Mouse (Mus musculus) heart, postnatal 14 days (tissue): ENCODE measurements around the gene Rpl13. TPM values are rescaled to one million over a fixed set of nuclear protein-coding genes. Genes with fewer than 3 reads are reported as not detected.

ENCODE experiments used
- DNase-seq, 2 experiments: peaks; one replicate each; pipeline ENCODE4 v3.0.0; 2021 to 2022
- intact Hi-C: fragments of 180-260 bp; cut with DNase I; formaldehyde crosslinking; loops from one replicate; pipeline ENCODE4 v1.15.1; 2025
- total RNA-seq, 2 experiments: library from RNA; stranded (reverse); gene quantifications; 2 replicates each; pipeline ENCODE4 v1.2.3; 2021

Gene Rpl13
- total RNA-seq, 2 experiments from 2014 or later, result 426 to 446 TPM

DNA sequence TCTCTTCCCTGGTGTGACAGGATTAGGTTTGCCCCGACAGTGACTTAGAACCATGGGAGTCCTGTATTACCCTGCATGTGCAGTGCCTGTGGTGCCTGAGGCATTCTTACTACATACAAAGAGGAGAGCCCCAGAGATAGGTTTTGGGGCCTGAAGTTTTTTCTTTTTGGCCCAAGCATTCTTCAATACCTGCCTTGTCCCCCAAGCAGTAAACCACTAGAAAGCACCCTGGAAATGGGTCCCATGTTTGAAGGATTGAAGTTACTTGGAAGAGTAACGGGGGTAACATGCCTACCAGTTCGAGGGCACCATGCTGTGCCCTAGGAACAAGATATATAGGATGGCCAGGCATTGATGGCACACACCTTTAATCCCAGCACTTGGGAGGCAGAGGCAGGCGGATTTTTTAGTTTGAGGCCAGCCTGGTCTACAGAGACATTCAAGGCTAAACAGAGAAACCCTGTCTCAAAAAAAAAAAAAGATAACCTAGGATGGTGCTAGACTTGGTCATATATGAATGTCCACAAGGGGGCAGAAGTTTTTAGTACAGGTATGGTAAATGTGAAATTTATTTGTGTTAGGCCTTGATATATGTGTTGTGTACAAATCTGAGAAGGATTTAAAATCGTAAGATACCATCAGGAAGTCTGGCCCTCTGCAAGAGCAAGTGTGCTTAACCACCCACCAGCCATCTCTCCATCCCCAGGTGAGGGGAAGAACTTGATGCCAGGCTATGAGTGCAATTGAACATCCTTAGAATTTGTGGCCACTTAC lies 3.6 kb downstream of the Rpl13 start:
- intact Hi-C loops, result loop anchor here (2.0 kb wide), 2 partner anchors 49 to 97 kb away; no protein-coding TSS in a partner anchor
- DNase-seq, result peak in 1 of 2 experiments; percentile 27

- DNase-seq, result peak in 1 of 2 experiments; percentile 34
- intact Hi-C loops, result loop anchor here (2.0 kb wide), 1 partner anchor 48 kb away; no protein-coding TSS in a partner anchor
Observed at GRCm38 (mm10) chr8:123106531-123106930, 4.4 kb downstream of the Rpl13 start.

DNA sequence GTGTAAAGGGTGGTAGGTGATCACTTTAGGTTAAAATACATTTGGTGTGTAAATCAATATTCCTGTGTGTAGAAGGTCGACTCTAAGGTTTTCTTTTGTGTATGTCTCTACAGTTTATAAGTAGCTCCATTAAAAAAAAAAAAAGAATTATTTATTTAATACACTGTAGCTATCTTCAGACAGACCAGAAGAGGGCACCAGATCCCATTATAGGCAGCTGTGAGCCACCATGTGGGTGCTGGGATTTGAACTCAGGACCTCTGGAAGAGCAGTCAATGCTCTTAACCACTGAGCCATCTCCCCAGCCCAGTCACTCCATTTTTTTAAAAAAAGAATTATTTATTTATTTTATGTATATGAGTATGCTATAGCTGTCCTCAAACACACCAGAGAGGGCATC lies 5.9 kb downstream of the Rpl13 start:
- intact Hi-C loops, result no loop called here
- no peak for DNase-seq

DNA sequence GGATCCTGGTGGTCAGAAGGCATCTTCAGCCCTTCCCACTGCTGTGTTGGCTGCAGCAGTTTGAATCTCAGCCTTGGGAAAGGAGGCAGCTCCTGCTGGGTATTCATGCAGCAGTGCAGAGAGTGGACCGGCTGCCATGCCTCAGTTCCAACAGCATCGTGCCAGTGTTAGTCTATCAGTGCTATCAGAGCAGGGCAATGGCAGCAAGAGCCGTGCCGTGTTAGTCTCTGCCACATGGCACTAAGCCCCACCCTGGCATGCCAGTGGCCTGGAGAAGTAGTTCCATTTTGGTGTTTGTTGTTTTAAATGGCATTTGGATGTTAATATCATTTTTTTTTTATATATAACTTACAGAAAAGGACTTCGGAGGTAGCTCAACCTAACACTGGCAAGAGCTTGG lies 6.8 kb downstream of the Rpl13 start:
- intact Hi-C loops, result no loop called here
- DNase-seq, result no peak

DNA sequence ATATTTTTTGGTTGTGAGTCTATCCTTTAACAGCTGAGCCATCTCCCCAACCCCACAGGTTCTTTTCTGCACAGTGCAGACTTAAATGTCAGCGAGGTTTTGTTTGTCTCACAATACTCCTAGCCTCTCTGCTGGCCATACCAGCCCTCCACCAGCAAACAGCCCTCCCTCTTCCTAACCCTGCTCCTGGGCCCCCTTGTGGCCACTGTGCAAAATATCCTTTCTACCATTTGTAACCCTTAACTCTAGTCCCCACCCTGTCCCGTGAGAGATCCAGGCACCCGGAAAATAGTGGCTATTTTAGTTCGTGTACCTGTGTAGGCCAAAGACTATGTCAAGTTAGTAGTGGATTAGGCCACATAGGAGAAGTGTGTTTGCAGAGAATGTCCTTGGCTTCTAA lies 8.5 kb downstream of the Rpl13 start:
- intact Hi-C loops, result no loop called here
- DNase-seq, result peak; percentile 69 to 72

GRCm38 (mm10) chr8:123112892-123113291 lies 10.7 kb downstream of the Rpl13 start:
- DNase-seq, result no peak
- intact Hi-C loops, result no loop called here

- intact Hi-C loops, result no loop called here
- no peak for DNase-seq
Observed at GRCm38 (mm10) chr8:123113908-123114469, 11.8 kb downstream of the Rpl13 start.

DNA sequence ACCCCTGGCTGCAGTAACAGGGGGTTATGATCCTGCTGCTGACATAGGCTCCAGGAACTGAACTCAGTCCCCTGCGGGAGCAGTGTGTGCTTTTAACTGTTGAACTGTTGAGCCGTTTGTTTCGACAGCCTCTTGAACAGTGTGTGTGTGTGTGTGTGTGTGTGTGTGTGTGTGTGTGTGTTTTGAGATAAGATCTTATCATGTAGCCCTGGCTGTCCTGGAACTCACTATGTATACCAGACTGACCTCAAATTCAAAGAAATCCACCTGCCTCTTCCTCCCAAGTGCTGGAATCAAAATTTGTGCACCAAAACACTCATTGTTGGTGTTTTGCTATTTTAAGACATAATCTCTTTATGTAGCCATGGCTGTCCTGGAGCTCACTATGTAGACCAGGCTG lies 12.5 kb downstream of the Rpl13 start:
- DNase-seq, result no peak
- intact Hi-C loops, result no loop called here

- intact Hi-C loops, result no loop called here
- DNase-seq, result no peak
Observed at GRCm38 (mm10) chr8:123117127-123117731, 15.1 kb downstream of the Rpl13 start, which contains the start of gene Cpne7. TSS of gene Cpne7 (plus strand) at chr8:123117374.

- intact Hi-C loops, result no loop called here
- DNase-seq, result no peak
Observed at GRCm38 (mm10) chr8:123117744-123118143, 15.6 kb downstream of the Rpl13 start.

DNA sequence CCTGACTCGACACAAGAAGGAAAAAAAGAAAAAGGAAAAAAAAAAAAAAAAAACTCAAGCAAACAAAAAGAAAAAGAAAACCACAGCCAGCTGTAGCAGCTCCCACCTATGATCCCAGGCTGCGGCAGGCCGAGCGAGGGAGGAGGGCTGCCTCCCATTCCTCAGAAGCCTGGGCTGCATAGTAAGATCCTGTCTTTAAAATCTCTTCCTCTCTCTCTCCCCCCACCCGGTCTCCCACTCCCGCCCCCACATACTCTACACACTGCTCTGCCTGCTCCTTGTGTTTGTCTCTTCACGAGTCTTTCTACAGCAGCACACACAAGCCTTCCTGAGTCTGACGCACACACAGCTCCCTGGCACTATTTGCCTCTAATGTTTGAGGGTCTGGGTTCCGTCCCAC lies 19.9 kb downstream of the Rpl13 start:
- DNase-seq, result no peak
- intact Hi-C loops, result no loop called here

DNA sequence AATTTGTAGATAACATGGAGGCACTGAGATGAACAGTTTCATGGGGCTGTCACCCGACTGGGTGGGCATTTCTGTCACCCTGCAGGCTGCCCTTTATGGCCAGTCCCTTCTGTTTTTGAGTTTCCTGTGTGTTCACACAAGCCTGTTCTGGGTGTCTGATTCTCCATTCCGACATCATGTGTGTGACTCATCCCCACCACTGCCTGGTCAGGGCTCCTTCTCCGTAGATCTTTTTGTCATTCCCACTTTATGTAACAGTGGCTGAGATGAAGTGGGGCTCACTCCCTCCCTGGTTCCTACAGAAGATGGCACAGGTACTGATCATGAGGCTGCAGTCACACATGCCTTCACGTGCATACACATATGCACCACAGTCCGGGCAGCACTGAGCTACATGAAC lies 20.5 kb downstream of the Rpl13 start:
- intact Hi-C loops, result no loop called here
- no peak for DNase-seq

GRCm38 (mm10) chr8:123126193-123126816 lies 24.2 kb downstream of the Rpl13 start:
- DNase-seq, result peak; percentile 39 to 55
- intact Hi-C loops, result no loop called here

DNA sequence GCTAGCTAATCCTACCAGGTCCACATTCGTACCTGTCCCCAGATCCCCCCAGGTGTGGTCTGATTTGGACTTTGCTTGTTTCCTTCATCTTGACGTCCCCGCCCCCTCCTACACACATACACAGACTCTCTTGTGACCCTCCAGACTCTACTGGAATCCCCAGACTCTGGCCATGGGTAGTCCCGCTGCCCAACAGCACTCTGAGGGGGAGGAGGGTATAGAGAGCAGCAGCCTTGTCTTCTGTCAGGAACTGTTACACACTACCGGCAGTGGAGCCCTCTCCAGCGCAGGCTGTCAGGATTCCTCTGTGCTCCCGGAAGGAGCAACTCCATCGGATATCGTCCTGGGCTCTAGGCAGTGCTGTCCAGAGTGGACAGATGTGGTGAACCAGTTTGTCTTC lies 28.9 kb downstream of the Rpl13 start:
- no peak for DNase-seq
- intact Hi-C loops, result no loop called here

- intact Hi-C loops, result no loop called here
- no peak for DNase-seq
Observed at GRCm38 (mm10) chr8:123132953-123133352, 30.8 kb downstream of the Rpl13 start.

GRCm38 (mm10) chr8:123134149-123134713 lies 32.1 kb downstream of the Rpl13 start:
- intact Hi-C loops, result no loop called here
- DNase-seq, result no peak

- intact Hi-C loops, result no loop called here
- no peak for DNase-seq
Observed at GRCm38 (mm10) chr8:123135406-123135805, 33.3 kb downstream of the Rpl13 start.

- DNase-seq, result peak in 1 of 2 experiments; percentile 38
- intact Hi-C loops, result no loop called here
Observed at GRCm38 (mm10) chr8:123135806-123136205, 33.7 kb downstream of the Rpl13 start.

GRCm38 (mm10) chr8:123136287-123136686 lies 34.1 kb downstream of the Rpl13 start:
- DNase-seq, result peak; percentile 53

DNA sequence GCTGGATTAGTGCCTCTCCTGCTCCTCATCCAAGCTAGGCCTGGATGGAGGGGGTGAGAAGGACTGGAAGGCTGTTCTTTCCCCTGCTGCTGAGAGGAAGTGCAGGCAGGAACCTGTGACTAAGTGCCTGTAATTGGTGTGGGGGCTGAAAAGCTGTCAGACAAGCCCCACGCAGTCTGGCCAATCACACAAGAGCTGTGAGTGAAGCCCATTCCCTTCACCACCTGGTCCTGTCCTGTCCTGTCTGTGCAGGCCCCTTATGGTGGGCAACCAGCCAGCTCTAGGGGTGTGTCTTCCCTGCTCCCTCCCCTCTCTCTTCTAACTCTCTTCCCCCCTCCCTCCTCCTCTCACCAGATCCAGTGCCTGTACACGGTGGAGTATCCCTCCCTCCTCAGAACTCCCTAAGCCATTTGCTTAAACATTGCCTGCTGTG lies 35.5 kb downstream of the Rpl13 start:
- intact Hi-C loops, result no loop called here
- DNase-seq, result peak; percentile 59 to 61

More at GRCm38 (mm10) chr8:123136287-123136686, 34.1 kb downstream of the Rpl13 start:
- intact Hi-C loops, result no loop called here

GRCm38 (mm10) chr8:123138741-123139140 lies 36.6 kb downstream of the Rpl13 start:
- intact Hi-C loops, result no loop called here
- no peak for DNase-seq
